Mouse (Mus musculus) layer of hippocampus, adult 11-12 months (tissue): ENCODE results near the gene 2310022B05Rik.

Source experiments
- DNase-seq: peaks from one replicate; pipeline ENCODE4 v3.0.0; 2022; ENCODE audit warnings: low spot score

Gene 2310022B05Rik

DNA sequence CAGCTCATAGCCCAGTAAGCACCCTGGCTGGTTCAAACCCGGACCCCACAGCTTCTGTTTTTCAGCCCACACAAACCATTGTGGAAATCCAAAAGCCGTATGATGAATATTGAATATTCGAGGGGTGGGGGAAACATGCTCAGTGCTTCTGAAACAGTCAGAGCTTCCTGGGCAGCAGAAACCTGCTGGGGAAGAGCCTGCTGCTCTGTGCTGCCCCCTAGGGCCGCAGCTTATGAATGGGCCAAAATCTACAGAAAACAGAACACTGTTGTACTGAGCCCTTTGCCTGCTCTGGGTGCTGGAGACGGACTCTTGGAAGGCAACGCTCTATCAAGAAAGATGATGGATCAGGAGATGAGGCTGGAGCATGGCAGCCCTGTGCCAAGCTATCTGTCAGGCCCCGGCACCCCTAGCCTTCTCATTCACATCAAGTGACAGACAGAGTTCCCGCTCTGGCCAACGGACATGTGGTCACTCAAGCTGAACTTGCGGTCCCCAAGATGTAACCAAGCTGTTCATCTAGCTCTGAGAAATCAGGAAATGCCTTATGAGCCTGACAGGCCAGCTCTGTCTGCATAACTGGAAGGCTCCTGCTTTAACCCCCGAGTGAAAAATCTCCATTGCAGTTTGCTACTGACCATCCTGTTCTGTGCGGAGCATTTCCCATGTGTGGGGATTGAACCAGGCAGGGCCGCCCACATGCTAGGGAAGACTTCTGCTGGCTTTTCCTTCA, 54.8 kb downstream of the 2310022B05Rik start:
- DNase-seq, result peak; percentile 37

GRCm38 (mm10) chr8:124604066-124604465, 59.1 kb downstream of the 2310022B05Rik start:
- DNase-seq, result no peak

DNA sequence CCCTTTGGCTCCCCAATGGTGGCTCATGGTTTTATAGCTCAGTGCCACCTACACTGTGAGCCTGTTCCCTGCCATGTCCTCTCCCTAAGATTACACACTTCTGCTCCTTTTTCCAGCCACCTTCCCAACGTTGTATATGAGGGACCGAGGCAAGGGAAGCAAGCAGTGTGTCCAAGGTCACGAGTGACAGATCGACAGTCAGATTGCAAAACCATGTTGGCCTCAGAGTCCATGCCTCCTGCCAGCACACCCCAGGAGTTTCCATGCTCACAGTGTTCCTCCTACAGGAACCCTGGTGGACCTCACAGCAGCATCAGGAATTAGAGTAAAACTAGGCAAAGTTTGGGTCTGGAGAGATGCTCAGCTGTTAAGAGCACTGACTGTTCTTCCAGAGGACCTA, 73.8 kb downstream of the 2310022B05Rik start:
- no peak for DNase-seq

GRCm38 (mm10) chr8:124586556-124586955, 76.6 kb downstream of the 2310022B05Rik start:
- no peak for DNase-seq
